Mouse (Mus musculus) limb, embryonic 11.5 days (tissue): ENCODE data around the gene Dnajc16. TPM values are rescaled to one million over a fixed set of nuclear protein-coding genes. Genes with fewer than 3 reads are reported as not detected.

ENCODE experiments used
- ATAC-seq: fragments of 200-750 bp; cut with Nextera tagmentation; 2 replicates; pipeline ENCODE4 v1.8.0; 2017; ENCODE audit warnings: low read depth; ENCODE audit not compliant: insufficient number of reproducible peaks, low FRiP score, low TSS enrichment
- DNase-seq: peaks from one replicate; pipeline ENCODE4 v3.0.0-alpha.2; 2015; ENCODE audit warnings: low spot score
- H3K27ac ChIP-seq: fragments of 300-500 bp; sonication (generic); replicated peaks from 2 replicates; pipeline ENCODE4 v1.5.1; 2014; ENCODE audit warnings: low read depth, mild to moderate bottlenecking, low read length
- H3K27me3 ChIP-seq: fragments of 300-500 bp; sonication (generic); 2 replicates; pipeline ENCODE4 v1.6.1; 2014; ENCODE audit warnings: mild to moderate bottlenecking, low read length, mixed read lengths; ENCODE audit not compliant: control insufficient read depth, insufficient read depth
- H3K36me3 ChIP-seq: fragments of 300-500 bp; sonication (generic); 2 replicates; pipeline ENCODE4 v1.6.1; 2014; ENCODE audit warnings: mild to moderate bottlenecking, low read length, moderate library complexity, mixed read lengths; ENCODE audit not compliant: control insufficient read depth, insufficient read depth
- H3K4me1 ChIP-seq: fragments of 300-500 bp; sonication (generic); 2 replicates; pipeline ENCODE4 v1.6.1; 2014; ENCODE audit warnings: low read length, mixed read lengths; ENCODE audit not compliant: control insufficient read depth, insufficient read depth
- H3K4me2 ChIP-seq: fragments of 300-500 bp; sonication (generic); 2 replicates; pipeline ENCODE4 v1.6.1; 2014; ENCODE audit warnings: low read depth, mild to moderate bottlenecking, moderate library complexity; ENCODE audit not compliant: severe bottlenecking
- H3K4me3 ChIP-seq: fragments of 300-500 bp; sonication (generic); 2 replicates; pipeline ENCODE4 v1.5.1; 2014; ENCODE audit warnings: low read depth, low read length
- H3K9ac ChIP-seq: fragments of 300-500 bp; sonication (generic); 2 replicates; pipeline ENCODE4 v1.6.1; 2014; ENCODE audit warnings: mild to moderate bottlenecking, low read length
- H3K9me3 ChIP-seq: fragments of 300-500 bp; sonication (generic); 2 replicates; pipeline ENCODE4 v1.6.1; 2016; ENCODE audit warnings: low read length; ENCODE audit not compliant: control insufficient read depth
- WGBS: fragments of 180-500 bp; shearing (Covaris S2); extraction: QIAGEN DNeasy Blood & Tissue Kit; methylation state at CpG from one replicate; pipeline ENCODE4 v1.1.7; 2014; 5-methylcytosine and 5-hydroxymethylcytosine counted together
- polyA plus RNA-seq: library from polyadenylated mRNA; unstranded; fragments of >200 nt; fragmentation: Nextera tagmentation; extraction: Ambion mirVana; gene quantifications from 2 replicates; pipeline ENCODE4 v1.2.1, GENCODE M21; 2014

Dnajc16 gene
- polyA plus RNA-seq, 1 experiment from 2014 or later: 3.1 TPM

GRCm38 (mm10) chr4:141766668-141767352 lies 23.9 kb downstream of the Dnajc16 start:
- Histone ChIP-seq H3K27ac (no peak overlapping the region), H3K4me3 (no peak overlapping the region), H3K9ac (no peak overlapping the region), H3K4me2 (no peak overlapping the region; the same call in 1 of the 2 replicates), H3K27me3 (no peaks in the 10 kb centered on the region), H3K9me3 (no peaks in the 10 kb centered on the region), H3K36me3 (peaks cover 26% of the 10 kb centered on the region), H3K4me1 (no peaks in the 10 kb centered on the region)
- ATAC-seq: no peak
- DNase-seq: no peak
- WGBS: 87% methylated on average over 19 of the region's 19 CpGs

- Histone ChIP-seq H3K36me3 (peaks cover 27% of the 10 kb centered on the region), H3K27me3 (no peaks in the 10 kb centered on the region), H3K4me2 (no peak overlapping the region), H3K4me1 (no peaks in the 10 kb centered on the region), H3K4me3 (no peak overlapping the region), H3K27ac (no peak overlapping the region), H3K9me3 (no peaks in the 10 kb centered on the region), H3K9ac (no peak overlapping the region)
- WGBS: 91% methylated on average over 8 of the region's 8 CpGs
- ATAC-seq: no peak
- no peak for DNase-seq
These were observed 24.4 kb downstream of the Dnajc16 start for GRCm38 (mm10) chr4:141766316-141766667.

GRCm38 (mm10) chr4:141765008-141765407 lies 25.7 kb downstream of the Dnajc16 start:
- Histone ChIP-seq H3K27ac (no peak overlapping the region), H3K27me3 (no peaks in the 10 kb centered on the region), H3K36me3 (peaks cover 21% of the 10 kb centered on the region), H3K9me3 (no peaks in the 10 kb centered on the region), H3K4me2 (no peak overlapping the region), H3K9ac (no peak overlapping the region), H3K4me1 (no peaks in the 10 kb centered on the region), H3K4me3 (no peak overlapping the region)
- DNase-seq (no peak), ATAC-seq (no peak)
- 93% methylated on average over 3 of the region's 3 CpGs for WGBS

- Histone ChIP-seq H3K4me2 (no peak overlapping the region), H3K9me3 (no peaks in the 10 kb centered on the region), H3K36me3 (peaks cover 15% of the 10 kb centered on the region), H3K27me3 (no peaks in the 10 kb centered on the region), H3K9ac (no peak overlapping the region), H3K4me3 (no peak overlapping the region), H3K27ac (no peak overlapping the region), H3K4me1 (no peaks in the 10 kb centered on the region)
- no peak for ATAC-seq
- 94% methylated on average over 12 of the region's 12 CpGs for WGBS
- DNase-seq: no peak
These were observed 27.3 kb downstream of the Dnajc16 start for GRCm38 (mm10) chr4:141763476-141763875.

GRCm38 (mm10) chr4:141762102-141762598 lies 28.6 kb downstream of the Dnajc16 start:
- no peak overlapping the region for H3K27ac ChIP-seq
- ATAC-seq (no peak), DNase-seq (no peak)
- H3K4me2 ChIP-seq: no peak overlapping the region
- no peak overlapping the region for H3K4me3 ChIP-seq
- H3K9me3 ChIP-seq: no peaks in the 10 kb centered on the region
- WGBS: 93% methylated on average over 13 of the region's 13 CpGs
- no peaks in the 10 kb centered on the region for H3K4me1 ChIP-seq
- H3K27me3 ChIP-seq: no peaks in the 10 kb centered on the region
- peaks cover 13% of the 10 kb centered on the region for H3K36me3 ChIP-seq
- H3K9ac ChIP-seq: no peak overlapping the region

- Histone ChIP-seq H3K9me3 (no peaks in the 10 kb centered on the region), H3K4me3 (no peak overlapping the region), H3K27ac (no peak overlapping the region), H3K36me3 (peaks cover 13% of the 10 kb centered on the region), H3K4me2 (no peak overlapping the region), H3K9ac (no peak overlapping the region), H3K4me1 (no peaks in the 10 kb centered on the region), H3K27me3 (no peaks in the 10 kb centered on the region)
- ATAC-seq (no peak), DNase-seq (no peak)
- 83% methylated on average over 4 of the region's 4 CpGs for WGBS
These were observed 29.8 kb downstream of the Dnajc16 start for GRCm38 (mm10) chr4:141760942-141761341.

- H3K4me2 ChIP-seq: no peak overlapping the region
- H3K4me1 ChIP-seq: no peaks in the 10 kb centered on the region
- H3K36me3 ChIP-seq: peaks cover 8% of the 10 kb centered on the region
- ATAC-seq (no peak), DNase-seq (no peak)
- H3K9ac ChIP-seq: no peak overlapping the region
- WGBS: 73% methylated on average over 6 of the region's 6 CpGs
- no peak overlapping the region for H3K27ac ChIP-seq
- H3K9me3 ChIP-seq: no peaks in the 10 kb centered on the region
- no peaks in the 10 kb centered on the region for H3K27me3 ChIP-seq
- no peak overlapping the region for H3K4me3 ChIP-seq
These were observed 31.7 kb downstream of the Dnajc16 start for GRCm38 (mm10) chr4:141758874-141759542.

GRCm38 (mm10) chr4:141757124-141757523 lies 33.6 kb downstream of the Dnajc16 start:
- Histone ChIP-seq H3K36me3 (peaks cover 2% of the 10 kb centered on the region; the same call in 1 of the 2 replicates), H3K27me3 (no peaks in the 10 kb centered on the region), H3K9me3 (no peaks in the 10 kb centered on the region), H3K4me2 (no peak overlapping the region), H3K9ac (no peak overlapping the region), H3K4me3 (no peak overlapping the region), H3K4me1 (no peaks in the 10 kb centered on the region), H3K27ac (no peak overlapping the region)
- 80% methylated on average over 3 of the region's 3 CpGs for WGBS
- ATAC-seq (no peak), DNase-seq (no peak)
